In the genomic region with DNA sequence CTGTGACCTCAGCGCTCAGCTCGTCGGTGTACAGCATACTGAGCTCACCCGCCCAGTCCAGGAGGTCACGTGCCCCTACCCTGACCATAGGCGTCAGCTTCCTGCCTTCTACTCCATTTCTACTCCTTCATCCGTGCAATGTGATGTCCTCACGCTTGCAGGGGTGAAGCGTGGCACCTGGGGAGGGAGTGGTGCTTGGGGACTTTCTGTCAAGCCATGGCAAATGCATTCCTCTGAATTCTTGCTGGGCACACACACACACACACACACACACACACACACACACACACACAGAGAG, we compare ENCODE assay signal across 8 mouse cellular contexts. TPM values are rescaled to one million over a fixed set of nuclear protein-coding genes. Genes with fewer than 3 reads are reported as not detected.
DNase-seq lines count a peak whose midpoint lies in the region; ATAC-seq and TF ChIP-seq lines count a peak whose summit lies in the region.

No protein-coding gene starts in this region.

- H3K4me1 ChIP-seq in heart, embryonic 12.5 days (replicated peaks), result peaks cover 12% of the 10 kb centered on the region
- H3K4me1 ChIP-seq in hindbrain, embryonic 13.5 days (replicated peaks), result peaks cover 34% of the 10 kb centered on the region
- H3K4me1 ChIP-seq in stomach, postnatal 0 days (replicated peaks; ENCODE audit: control insufficient read depth, insufficient read depth), result no peaks in the 10 kb centered on the region; the same call in 1 of the 2 replicates

- H3K9me3 ChIP-seq in heart, embryonic 12.5 days (replicated peaks), result no peaks in the 10 kb centered on the region
- H3K9me3 ChIP-seq in hindbrain, embryonic 13.5 days, result no peaks in the 10 kb centered on the region
- H3K9me3 ChIP-seq in stomach, postnatal 0 days (ENCODE audit: control insufficient read depth, low read length), result no peaks in the 10 kb centered on the region

- TF ChIP-seq CTCF in stomach, postnatal 0 days (IDR thresholded peaks at IDR 0.05; ENCODE audit: low read depth), result no peak

- H3K4me3 ChIP-seq in heart, embryonic 12.5 days, result peak overlapping the region; percentile 42
- H3K4me3 ChIP-seq in hindbrain, embryonic 13.5 days, result peak overlapping the region; percentile 28
- no peak overlapping the region for H3K4me3 ChIP-seq in stomach, postnatal 0 days (ENCODE audit: low read depth, low read length)

- no peaks in the 10 kb centered on the region for H3K36me3 ChIP-seq in heart, embryonic 12.5 days
- H3K36me3 ChIP-seq in hindbrain, embryonic 13.5 days, result no peaks in the 10 kb centered on the region
- H3K36me3 ChIP-seq in stomach, postnatal 0 days (ENCODE audit: control insufficient read depth, insufficient read depth, low read length), result no peaks in the 10 kb centered on the region

- 35% methylated on average over 9 of the region's 9 CpGs for WGBS in heart, embryonic 12.5 days
- 53% methylated on average over 9 of the region's 9 CpGs for WGBS in hindbrain, embryonic 13.5 days
- 41% methylated on average over 9 of the region's 9 CpGs for WGBS in stomach, postnatal 0 days

- peak overlapping the region; percentile 29; the same call in 1 of the 2 replicates for H3K9ac ChIP-seq in heart, embryonic 12.5 days
- peak overlapping the region; percentile 49 for H3K9ac ChIP-seq in hindbrain, embryonic 13.5 days
- no peak overlapping the region for H3K9ac ChIP-seq in stomach, postnatal 0 days (ENCODE audit: low read length)

- DNase-seq in heart, adult 9 months (ENCODE audit: low spot score in 2 of 2), result no peak
- DNase-seq in ZHBTc4 (ENCODE audit: low read depth, low spot score), result peak; percentile 57
- DNase-seq in stomach, postnatal 0 days (ENCODE audit: low spot score), result peak; percentile 44
- no peak for DNase-seq in adrenal gland, postnatal 4 days (ENCODE audit: low spot score in 2 of 2)
- no peak for DNase-seq in ovary, postnatal 36 days (ENCODE audit: low spot score)

- TF ChIP-seq EP300 in stomach, postnatal 0 days (optimal IDR thresholded peaks at IDR 0.05), result no peak

- peak overlapping the region; percentile 79 for H3K4me2 ChIP-seq in heart, embryonic 12.5 days
- H3K4me2 ChIP-seq in hindbrain, embryonic 13.5 days, result peak overlapping the region; percentile 57
- H3K4me2 ChIP-seq in stomach, postnatal 0 days (replicated peaks; ENCODE audit: low read depth), result peak overlapping the region; percentile 41

- ATAC-seq in heart, embryonic 12.5 days (ENCODE audit: insufficient number of reproducible peaks, low FRiP score), result peak; percentile 84; the same call in 1 of the 2 replicates
- ATAC-seq in hindbrain, embryonic 13.5 days (ENCODE audit: low FRiP score), result peak; percentile 44; the same call in 1 of the 2 replicates
- ATAC-seq in megakaryocyte, adult 5-6 weeks (ENCODE audit: poor library complexity, severe bottlenecking), result peak; percentile 81
- peak; percentile 78 for ATAC-seq in stomach, postnatal 0 days (ENCODE audit: low FRiP score, low TSS enrichment)

- H3K27ac ChIP-seq in heart, embryonic 12.5 days (ENCODE audit: poor library complexity, severe bottlenecking), result no peak overlapping the region
- peak overlapping the region; percentile 72 for H3K27ac ChIP-seq in hindbrain, embryonic 13.5 days
- no peak overlapping the region for H3K27ac ChIP-seq in stomach, postnatal 0 days (replicated peaks)

- H3K27me3 ChIP-seq in heart, embryonic 12.5 days (replicated peaks), result no peaks in the 10 kb centered on the region
- H3K27me3 ChIP-seq in hindbrain, embryonic 13.5 days, result 0 out of 2 replicates have a peak, but pooled peaks cover 4% of the 10 kb centered on the region
- H3K27me3 ChIP-seq in stomach, postnatal 0 days (ENCODE audit: control insufficient read depth, insufficient read depth, low read length), result no peaks in the 10 kb centered on the region

RNA-seq across cellular contexts. Expression of a gene that starts 37.6 kb away (rescaled TPM):
- polyA plus RNA-seq in heart, embryonic 12.5 days (2016; fragmentation: Nextera tagmentation; extraction: Ambion mirVana), result 120 TPM in 2 replicates
- polyA plus RNA-seq in hindbrain, embryonic 13.5 days (2015; fragmentation: Nextera tagmentation; extraction: Ambion mirVana), result 177 and 179 TPM in 2 replicates
- 70.3 and 88.4 TPM in 2 replicates for total RNA-seq in megakaryocyte, adult 5-6 weeks (2015)
- total RNA-seq in megakaryocyte, adult 5-6 weeks (2017), result 87.7 and 103 TPM in 2 replicates
- 52.5 and 53.6 TPM in 2 replicates for polyA plus RNA-seq in stomach, postnatal 0 days (2015; fragmentation: Nextera tagmentation; extraction: Ambion mirVana)
- total RNA-seq in adrenal gland, postnatal 4 days (2021), result 100 to 1,000 TPM; 103 to 113 TPM

Comparison
In these comparisons a context has a peak if more than half of its experiments do, and no peak if none do; other contexts are left out.
1. DNase-seq: peak in ZHBTc4 (single experiment) and stomach, postnatal 0 days (single experiment); none in heart, adult 9 months (0 of 2), adrenal gland, postnatal 4 days (0 of 2) and ovary, postnatal 36 days (single experiment).
2. Peak in every context shown above with its lines, with median percentiles within 50 percentile points of each other: ATAC-seq and H3K4me2 ChIP-seq.